Mouse (Mus musculus) MEL (cell line): ENCODE measurements around the gene Hltf.

Experiments used
- CTCF ChIP-seq, 3 experiments: IDR thresholded peaks in 2 of 3; conservative IDR thresholded peaks in 1 of 3; 2 replicates each; pipeline ENCODE4 v1.5.1; 2011 to 2012; ENCODE audit warnings: low read length in 3 of 3, low read depth in 2 of 3, mild to moderate bottlenecking in 2 of 3, improper control_type of control experiment in 1 of 3, inconsistent platforms in 1 of 3, mixed read lengths in 1 of 3, moderate library complexity in 1 of 3; ENCODE audit not compliant: control insufficient read depth in 1 of 3, insufficient read depth in 1 of 3, poor library complexity in 1 of 3, severe bottlenecking in 1 of 3
- E2F4 ChIP-seq: IDR thresholded peaks from 2 replicates; pipeline ENCODE4 v1.6.1; 2011; ENCODE audit warnings: low read depth, low read length, improper control_type of control experiment, borderline replicate concordance
- EP300 ChIP-seq, 2 experiments: IDR thresholded peaks; 2 replicates each; pipeline ENCODE4 v1.6.1; 2011; ENCODE audit warnings: improper control_type of control experiment in 2 of 2, low read length in 2 of 2, low read depth in 1 of 2, mild to moderate bottlenecking in 1 of 2
- JUND ChIP-seq: IDR thresholded peaks from 2 replicates; pipeline ENCODE4 v1.6.1; 2011; ENCODE audit warnings: low read depth, mild to moderate bottlenecking, improper control_type of control experiment, low read length
- MAX ChIP-seq: IDR thresholded peaks from 2 replicates; pipeline ENCODE4 v1.6.1; 2011; ENCODE audit warnings: low read length, improper control_type of control experiment
- MAZ ChIP-seq: IDR thresholded peaks from 2 replicates; pipeline ENCODE4 v1.6.1; 2012; ENCODE audit warnings: low read depth, mild to moderate bottlenecking, inconsistent platforms, low read length, improper control_type of control experiment
- MXI1 ChIP-seq: IDR thresholded peaks from 2 replicates; pipeline ENCODE4 v1.6.1; 2011; ENCODE audit warnings: mild to moderate bottlenecking, low read depth, low read length, improper control_type of control experiment
- POLR2A ChIP-seq, 2 experiments: IDR thresholded peaks; 2 replicates each; pipeline ENCODE4 v1.6.1; 2011 to 2012; ENCODE audit warnings: low read length in 2 of 2, mild to moderate bottlenecking in 2 of 2, control low read depth in 1 of 2, improper control_type of control experiment in 1 of 2, low read depth in 1 of 2, moderate library complexity in 1 of 2; ENCODE audit not compliant: control insufficient read depth in 1 of 2, insufficient read depth in 1 of 2, poor library complexity in 1 of 2
- TAL1 ChIP-seq: IDR thresholded peaks from 2 replicates; pipeline ENCODE4 v1.6.1; 2012; ENCODE audit warnings: mild to moderate bottlenecking, inconsistent platforms, low read length, moderate library complexity, mixed read lengths

GRCm38 (mm10) chr3:20154531-20155367 is 97.1 kb downstream of the Hltf start, which contains the start of gene Gyg:
- peak; percentile 67 to 72; a peak in 3 of 4 replicates for TF ChIP-seq POLR2A (IDR thresholded peaks at IDR 0.05; ENCODE audit: control insufficient read depth in 1 of 2, insufficient read depth in 1 of 2, low read depth in 1 of 2, low read length in 2 of 2, poor library complexity in 1 of 2)
- TF ChIP-seq CTCF (IDR thresholded peaks at IDR 0.05 in 2 of 3, conservative IDR thresholded peaks at IDR 0.05 in 1 of 3; ENCODE audit: control insufficient read depth in 1 of 3, insufficient read depth in 1 of 3, low read depth in 2 of 3, low read length in 3 of 3, poor library complexity in 1 of 3, severe bottlenecking in 1 of 3): no peak
- no peak for TF ChIP-seq EP300 (IDR thresholded peaks at IDR 0.05; ENCODE audit: low read depth in 1 of 2, low read length in 2 of 2)
- no peak for TF ChIP-seq E2F4
- peak; percentile 75 for TF ChIP-seq MXI1
- no peak for TF ChIP-seq TAL1
- peak; percentile 77 for TF ChIP-seq MAX
- TF ChIP-seq JUND: no peak
- TF ChIP-seq MAZ: peak; percentile 33; the same call in 1 of the 2 replicates
